Mouse (Mus musculus): Measurements from ENCODE around the gene Thbs4. TPM values are rescaled to one million over a fixed set of nuclear protein-coding genes. Genes with fewer than 3 reads are reported as not detected.
A peak's percentile ranks its signal among the peaks of the same experiment; 100 is the strongest.

Gene Thbs4
- polyA plus RNA-seq, 1 experiment from 2014 or later, result 0.06 TPM

DNA sequence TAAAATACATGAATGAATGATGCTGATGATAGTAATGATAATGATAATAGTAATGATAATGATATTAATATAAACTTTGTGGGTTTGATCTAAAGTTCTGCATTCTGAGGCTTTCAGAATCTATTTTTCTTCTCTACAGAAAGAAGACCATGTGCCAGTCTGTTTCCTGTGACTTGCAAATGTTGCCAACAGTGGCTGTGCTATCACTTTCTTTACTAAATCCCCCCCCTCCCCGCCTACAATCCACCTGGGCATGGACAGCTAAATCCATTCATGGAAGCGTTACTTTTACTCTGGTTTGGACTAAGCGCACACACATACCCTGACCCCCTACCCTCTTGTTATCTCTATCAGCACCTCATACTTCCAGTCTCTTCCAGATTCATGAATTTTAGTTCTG is 10.3 kb downstream of the Thbs4 start:
- Histone ChIP-seq H3K27ac (ENCODE audit: low read depth) (no peak overlapping the region), H3K9ac (replicated peaks) (no peak overlapping the region), H3K4me1 (ENCODE audit: insufficient read depth) (no peaks in the 10 kb centered on the region), H3K9me3 (ENCODE audit: low read length) (no peaks in the 10 kb centered on the region), H3K4me2 (ENCODE audit: low read depth, low read length) (no peak overlapping the region), H3K27me3 (ENCODE audit: insufficient read depth, low read length) (no peaks in the 10 kb centered on the region), H3K36me3 (replicated peaks; ENCODE audit: insufficient read depth, low read length) (no peaks in the 10 kb centered on the region), H3K4me3 (ENCODE audit: low read depth, low read length) (no peak overlapping the region)
- ATAC-seq (no peak), DNase-seq (no peak)
- TF ChIP-seq CTCF (IDR thresholded peaks at IDR 0.05; ENCODE audit: low read depth) (no peak), EP300 (IDR thresholded peaks at IDR 0.05; ENCODE audit: low read depth) (no peak)
- WGBS (ENCODE audit: insufficient replicate concordance), result 69% methylated on average over 3 of the region's 3 CpGs

DNA sequence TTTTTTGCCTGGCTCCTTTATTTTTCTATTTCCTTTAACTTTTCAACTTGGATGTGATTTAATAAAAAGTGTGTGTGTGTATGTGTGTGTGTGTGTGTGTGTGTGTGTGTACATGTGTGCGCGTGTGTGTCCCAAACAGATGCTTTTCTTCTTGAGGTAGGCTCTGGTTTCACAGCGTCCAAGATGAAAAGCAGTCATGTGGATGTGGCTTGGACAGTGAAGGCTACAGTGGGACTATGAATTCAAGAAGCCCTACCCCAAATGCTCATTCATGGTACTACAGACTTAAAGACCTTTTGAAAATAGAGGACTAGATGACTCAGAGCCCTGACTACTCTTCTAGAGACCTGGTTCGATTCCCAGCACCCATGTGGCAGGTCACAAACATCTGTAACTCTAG is 11.1 kb downstream of the Thbs4 start:
- DNase-seq, result no peak

DNA sequence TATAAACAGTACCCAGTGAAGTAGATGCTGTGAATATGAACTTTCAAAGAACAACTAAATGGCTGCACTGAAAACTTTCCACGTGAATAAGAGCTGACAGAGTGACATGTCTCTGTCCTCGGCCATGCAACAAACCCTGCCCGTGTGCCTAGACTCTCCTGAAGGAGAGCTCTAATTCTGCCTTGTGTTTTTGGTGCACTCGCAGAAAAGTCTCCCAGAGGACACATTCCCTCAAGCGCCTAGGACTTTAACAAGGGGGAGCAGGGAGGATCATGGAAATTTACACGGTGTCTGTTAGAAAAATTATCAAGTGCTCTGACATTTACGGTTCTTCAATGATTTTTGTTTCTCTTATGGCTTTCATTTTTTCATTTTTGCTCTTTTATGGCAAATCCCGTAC is 13.7 kb downstream of the Thbs4 start:
- WGBS (ENCODE audit: insufficient replicate concordance), result 78% methylated on average over 8 of the region's 8 CpGs
- ATAC-seq (no peak), DNase-seq (no peak)
- Histone ChIP-seq H3K9ac (replicated peaks) (no peak overlapping the region), H3K27me3 (ENCODE audit: insufficient read depth, low read length) (no peaks in the 10 kb centered on the region), H3K4me2 (ENCODE audit: low read depth, low read length) (no peak overlapping the region), H3K4me3 (ENCODE audit: low read depth, low read length) (no peak overlapping the region), H3K36me3 (replicated peaks; ENCODE audit: insufficient read depth, low read length) (no peaks in the 10 kb centered on the region), H3K4me1 (ENCODE audit: insufficient read depth) (no peaks in the 10 kb centered on the region), H3K27ac (ENCODE audit: low read depth) (no peak overlapping the region), H3K9me3 (ENCODE audit: low read length) (no peaks in the 10 kb centered on the region)
- TF ChIP-seq EP300 (IDR thresholded peaks at IDR 0.05; ENCODE audit: low read depth) (no peak), CTCF (IDR thresholded peaks at IDR 0.05; ENCODE audit: low read depth) (no peak)

More for the DNA sequence above, 11.1 kb downstream of the Thbs4 start:
- H3K4me1 ChIP-seq (ENCODE audit: insufficient read depth), result no peaks in the 10 kb centered on the region
- ATAC-seq, result no peak
- no peak overlapping the region for H3K4me3 ChIP-seq (ENCODE audit: low read depth, low read length)
- 85% methylated on average over 4 of the region's 4 CpGs for whole genome bisulfite sequencing (ENCODE audit: insufficient replicate concordance)
- H3K36me3 ChIP-seq (replicated peaks; ENCODE audit: insufficient read depth, low read length), result no peaks in the 10 kb centered on the region
- H3K27ac ChIP-seq (ENCODE audit: low read depth), result no peak overlapping the region
- no peak overlapping the region for H3K4me2 ChIP-seq (ENCODE audit: low read depth, low read length)
- TF ChIP-seq CTCF (IDR thresholded peaks at IDR 0.05; ENCODE audit: low read depth) (no peak), EP300 (IDR thresholded peaks at IDR 0.05; ENCODE audit: low read depth) (no peak)
- H3K9me3 ChIP-seq (ENCODE audit: low read length), result no peaks in the 10 kb centered on the region
- H3K27me3 ChIP-seq (ENCODE audit: insufficient read depth, low read length), result no peaks in the 10 kb centered on the region
- H3K9ac ChIP-seq (replicated peaks), result no peak overlapping the region

DNA sequence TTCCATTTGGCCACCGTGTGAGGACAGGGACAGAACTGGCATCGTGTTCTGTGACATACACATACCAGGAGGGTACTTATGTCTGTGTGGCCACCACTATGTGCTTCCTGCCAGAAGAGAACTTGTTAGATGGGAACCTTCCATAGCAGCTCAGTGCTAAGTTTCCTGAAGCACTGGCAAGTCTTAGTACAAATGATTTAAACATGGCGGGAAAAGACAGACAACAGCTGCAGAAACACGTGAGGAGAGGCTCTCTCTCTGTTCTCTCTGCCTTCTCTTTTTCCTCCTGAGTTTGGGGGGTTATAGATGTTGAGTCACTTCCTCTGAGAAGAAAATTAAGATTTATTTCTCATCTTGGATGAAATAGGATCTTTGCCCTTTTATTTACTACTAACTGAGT is 14.5 kb downstream of the Thbs4 start:
- Histone ChIP-seq H3K4me2 (ENCODE audit: low read depth, low read length) (no peak overlapping the region), H3K4me1 (ENCODE audit: insufficient read depth) (no peaks in the 10 kb centered on the region), H3K9me3 (ENCODE audit: low read length) (no peaks in the 10 kb centered on the region), H3K36me3 (replicated peaks; ENCODE audit: insufficient read depth, low read length) (no peaks in the 10 kb centered on the region), H3K27me3 (ENCODE audit: insufficient read depth, low read length) (no peaks in the 10 kb centered on the region), H3K27ac (ENCODE audit: low read depth) (no peak overlapping the region), H3K4me3 (ENCODE audit: low read depth, low read length) (no peak overlapping the region), H3K9ac (replicated peaks) (no peak overlapping the region)
- WGBS (ENCODE audit: insufficient replicate concordance), result 83% methylated on average over 4 of the region's 4 CpGs
- TF ChIP-seq CTCF (IDR thresholded peaks at IDR 0.05; ENCODE audit: low read depth) (no peak), EP300 (IDR thresholded peaks at IDR 0.05; ENCODE audit: low read depth) (no peak)
- no peak for ATAC-seq
- no peak for DNase-seq

DNA sequence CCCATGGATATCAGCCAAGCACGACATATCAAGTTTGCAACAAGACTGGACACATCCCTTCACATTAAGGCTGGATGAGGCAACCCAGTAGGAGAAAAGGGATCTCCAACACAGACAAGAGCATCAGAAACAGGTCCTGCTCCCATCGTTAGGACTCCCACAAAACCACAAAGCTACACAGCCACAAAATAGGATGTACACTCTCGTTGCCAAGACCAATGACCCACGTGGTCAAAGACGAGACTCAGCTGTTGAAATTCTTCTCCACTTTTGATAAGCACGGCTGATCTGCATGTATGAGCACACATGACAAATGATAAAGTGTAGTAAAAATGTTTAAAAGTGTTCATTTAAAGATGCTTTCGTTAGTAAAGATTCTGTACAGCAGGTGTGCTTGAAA is 16.0 kb downstream of the Thbs4 start:
- no peaks in the 10 kb centered on the region for H3K9me3 ChIP-seq (ENCODE audit: low read length)
- DNase-seq (no peak), ATAC-seq (no peak)
- no peak overlapping the region for H3K4me2 ChIP-seq (ENCODE audit: low read depth, low read length)
- no peak overlapping the region for H3K9ac ChIP-seq (replicated peaks)
- no peak for TF ChIP-seq CTCF (IDR thresholded peaks at IDR 0.05; ENCODE audit: low read depth)
- TF ChIP-seq EP300 (IDR thresholded peaks at IDR 0.05; ENCODE audit: low read depth), result no peak
- no peaks in the 10 kb centered on the region for H3K36me3 ChIP-seq (replicated peaks; ENCODE audit: insufficient read depth, low read length)
- no peak overlapping the region for H3K27ac ChIP-seq (ENCODE audit: low read depth)
- H3K4me3 ChIP-seq (ENCODE audit: low read depth, low read length), result no peak overlapping the region
- 41% methylated on average over 7 of the region's 7 CpGs for whole genome bisulfite sequencing (ENCODE audit: insufficient replicate concordance)
- no peaks in the 10 kb centered on the region for H3K4me1 ChIP-seq (ENCODE audit: insufficient read depth)
- H3K27me3 ChIP-seq (ENCODE audit: insufficient read depth, low read length), result no peaks in the 10 kb centered on the region

DNA sequence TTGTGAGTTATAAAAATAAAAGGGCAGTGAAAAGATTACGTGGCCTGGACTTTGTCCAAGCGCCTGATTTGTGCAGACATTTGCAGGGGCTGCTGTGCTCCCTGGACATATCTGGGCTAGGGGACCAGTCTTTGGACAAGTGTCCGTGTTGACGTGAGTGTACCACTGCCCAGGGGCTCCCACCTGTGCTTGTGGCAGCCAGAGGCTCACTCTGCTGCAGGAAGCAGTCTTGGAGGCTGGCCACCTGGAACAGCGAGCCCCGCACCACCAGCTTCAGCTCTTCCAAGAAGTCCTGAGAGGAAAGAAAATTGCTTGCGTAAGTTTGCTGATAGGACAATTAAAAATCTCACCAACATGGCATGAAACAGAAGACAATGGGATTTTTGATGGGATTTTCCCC is 18.7 kb downstream of the Thbs4 start:
- Histone ChIP-seq H3K4me2 (ENCODE audit: low read depth, low read length) (no peak overlapping the region), H3K4me3 (ENCODE audit: low read depth, low read length) (no peak overlapping the region), H3K36me3 (replicated peaks; ENCODE audit: insufficient read depth, low read length) (no peaks in the 10 kb centered on the region), H3K9ac (replicated peaks) (no peak overlapping the region), H3K9me3 (ENCODE audit: low read length) (no peaks in the 10 kb centered on the region), H3K4me1 (ENCODE audit: insufficient read depth) (no peaks in the 10 kb centered on the region), H3K27ac (ENCODE audit: low read depth) (no peak overlapping the region), H3K27me3 (ENCODE audit: insufficient read depth, low read length) (no peaks in the 10 kb centered on the region)
- WGBS (ENCODE audit: insufficient replicate concordance), result 75% methylated on average over 7 of the region's 7 CpGs
- no peak for DNase-seq
- no peak for ATAC-seq
- TF ChIP-seq CTCF (IDR thresholded peaks at IDR 0.05; ENCODE audit: low read depth) (no peak), EP300 (IDR thresholded peaks at IDR 0.05; ENCODE audit: low read depth) (no peak)

DNA sequence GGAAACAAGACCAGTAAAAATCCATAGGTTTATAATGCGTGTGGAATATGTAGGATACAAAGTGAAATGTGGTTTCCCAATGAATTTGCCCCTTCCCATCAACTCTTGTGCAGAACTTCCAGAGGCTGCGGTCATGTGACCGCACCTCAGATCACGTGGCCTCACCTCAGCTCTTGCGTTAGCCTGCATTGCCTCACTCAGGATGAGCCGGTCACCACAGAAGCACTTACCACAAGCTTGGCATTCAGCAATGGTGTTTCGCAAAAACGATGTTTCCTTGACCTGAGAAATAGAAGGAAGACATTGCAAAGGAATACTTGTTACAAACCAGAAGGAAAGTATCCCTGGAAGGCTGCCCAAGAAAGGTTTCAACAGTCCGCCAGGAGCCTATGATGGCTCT is 19.7 kb downstream of the Thbs4 start:
- DNase-seq, result peak; percentile 45
- no peak for ATAC-seq
- 71% methylated on average over 9 of the region's 9 CpGs for WGBS (ENCODE audit: insufficient replicate concordance)

More for the DNA sequence above, 19.7 kb downstream of the Thbs4 start:
- H3K9ac ChIP-seq (replicated peaks), result no peak overlapping the region
- H3K4me1 ChIP-seq (ENCODE audit: insufficient read depth), result no peaks in the 10 kb centered on the region
- H3K9me3 ChIP-seq (ENCODE audit: low read length), result no peaks in the 10 kb centered on the region
- H3K4me3 ChIP-seq (ENCODE audit: low read depth, low read length), result no peak overlapping the region
- TF ChIP-seq EP300 (IDR thresholded peaks at IDR 0.05; ENCODE audit: low read depth) (no peak), CTCF (IDR thresholded peaks at IDR 0.05; ENCODE audit: low read depth) (no peak)
- H3K27ac ChIP-seq (ENCODE audit: low read depth), result no peak overlapping the region
- no peaks in the 10 kb centered on the region for H3K36me3 ChIP-seq (replicated peaks; ENCODE audit: insufficient read depth, low read length)
- H3K27me3 ChIP-seq (ENCODE audit: insufficient read depth, low read length), result no peaks in the 10 kb centered on the region
- no peak overlapping the region for H3K4me2 ChIP-seq (ENCODE audit: low read depth, low read length)
